Mouse (Mus musculus) heart, postnatal 0 days (tissue): ENCODE results near the gene Mrap2.

Experiments
- CTCF ChIP-seq: IDR thresholded peaks from 2 replicates; pipeline ENCODE4 v1.5.1; 2016; ENCODE audit warnings: antibody characterized with exemption, control low read depth, low read depth
- EP300 ChIP-seq: IDR thresholded peaks from 2 replicates; pipeline ENCODE4 v1.6.1; 2016; ENCODE audit warnings: antibody characterized with exemption, low read depth

DNA sequence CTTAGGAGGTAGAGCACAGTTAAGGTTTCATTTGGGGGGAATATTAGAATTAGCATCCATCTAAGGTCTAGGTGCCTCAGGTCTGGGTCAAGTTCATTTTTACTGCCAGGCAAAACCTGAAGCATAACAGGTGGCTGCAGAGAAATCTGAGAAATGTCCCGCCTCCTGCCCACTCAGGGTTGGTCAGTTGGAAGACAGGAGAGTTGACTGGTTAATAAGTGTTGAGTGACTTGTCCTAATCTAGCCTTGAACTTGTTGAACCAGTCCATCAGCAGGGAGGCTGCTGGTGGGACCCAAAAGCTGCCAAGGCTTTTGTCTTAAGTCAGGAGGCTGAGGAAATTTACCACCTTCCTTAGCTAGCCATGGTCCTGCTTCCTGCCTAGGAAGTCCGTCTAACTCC lies 3.8 kb downstream of the Mrap2 start:
- TF ChIP-seq CTCF (no peak), EP300 (no peak)
